8 mouse cellular contexts compared by ENCODE assay signal in the genomic region with DNA sequence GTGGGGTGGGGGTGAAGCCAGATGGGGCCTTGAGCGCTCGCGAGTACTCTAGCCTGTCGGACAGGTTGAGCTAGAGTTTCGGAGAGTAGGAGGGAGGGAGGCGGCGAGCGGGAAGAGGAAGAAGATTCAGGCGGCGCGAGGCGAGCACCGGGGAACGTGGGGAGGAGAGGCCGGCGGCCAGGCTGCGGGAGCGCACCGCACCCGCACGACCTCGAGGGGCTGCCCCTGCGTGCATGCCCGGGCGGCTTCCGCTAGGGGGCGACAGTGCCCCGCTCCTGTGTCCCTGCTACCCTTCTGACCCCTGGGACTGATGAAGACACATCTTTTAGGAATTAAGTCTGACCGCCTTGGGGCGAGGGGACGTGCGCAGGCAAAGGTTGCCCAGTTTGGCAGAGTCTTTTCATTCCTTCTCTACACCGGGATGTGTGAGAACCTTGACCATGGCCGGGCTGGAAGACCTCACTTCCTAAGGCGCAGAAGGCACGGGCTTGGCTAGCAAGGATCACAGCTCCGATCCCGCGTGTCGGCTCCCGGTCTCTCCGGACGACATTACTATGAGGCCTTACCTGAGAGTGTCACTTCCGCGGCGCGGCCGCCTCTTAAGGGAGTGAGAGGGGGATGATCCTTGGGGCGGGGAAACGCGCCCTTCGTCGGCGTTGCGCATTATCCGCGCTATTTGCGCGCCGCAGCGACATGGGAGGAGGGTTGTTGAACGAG. TPM values are rescaled to one million over a fixed set of nuclear protein-coding genes. Genes with fewer than 3 reads are reported as not detected.
DNase-seq lines count a peak whose midpoint lies in the region; ATAC-seq lines count a peak whose summit lies in the region.

No protein-coding gene starts in this region.

- no peaks in the 10 kb centered on the region for H3K9me3 ChIP-seq in heart, embryonic 12.5 days (replicated peaks)
- no peaks in the 10 kb centered on the region for H3K9me3 ChIP-seq in kidney, embryonic 14.5 days (ENCODE audit: control insufficient read depth, low read length)

- H3K27ac ChIP-seq in heart, embryonic 12.5 days (ENCODE audit: poor library complexity, severe bottlenecking) = no peak overlapping the region
- no peak overlapping the region for H3K27ac ChIP-seq in kidney, embryonic 14.5 days (ENCODE audit: low read depth, low read length)

- no peak overlapping the region for H3K9ac ChIP-seq in heart, embryonic 12.5 days
- H3K9ac ChIP-seq in kidney, embryonic 14.5 days (ENCODE audit: low read depth, low read length) = peak overlapping the region; percentile 2; the same call in 1 of the 2 replicates

- under 1% methylated on average over 58 of the region's 62 CpGs for WGBS in heart, embryonic 12.5 days
- under 1% methylated on average over 55 of the region's 62 CpGs for WGBS in kidney, embryonic 14.5 days

- no peak for ATAC-seq in heart, embryonic 12.5 days (ENCODE audit: insufficient number of reproducible peaks, low FRiP score)
- ATAC-seq in kidney, embryonic 14.5 days (ENCODE audit: low FRiP score, low TSS enrichment) = peak; percentile 17; the same call in 1 of the 2 replicates
- no peak for ATAC-seq in frontal cortex, adult (ENCODE audit: low TSS enrichment)

- peak; percentile 18 for DNase-seq in CD4-positive helper T cell, adult 2 months (ENCODE audit: low read depth, low spot score)
- DNase-seq in T-cell, adult 2 months (ENCODE audit: low spot score) = peak; percentile 9
- peak; percentile 75 for DNase-seq in embryo, embryonic 11.5 days (ENCODE audit: low read depth, low spot score)
- DNase-seq in lung, postnatal 10 days = peak; percentile 64
- DNase-seq in retina, postnatal 7 days (ENCODE audit: low read depth, low spot score) = peak; percentile 49

- peak overlapping the region; percentile 74 for H3K4me2 ChIP-seq in heart, embryonic 12.5 days
- peak overlapping the region; percentile 60 for H3K4me2 ChIP-seq in kidney, embryonic 14.5 days (replicated peaks; ENCODE audit: low read depth, low read length)

- peak overlapping the region; percentile 45 for H3K4me3 ChIP-seq in heart, embryonic 12.5 days
- H3K4me3 ChIP-seq in kidney, embryonic 14.5 days (ENCODE audit: low read length) = peak overlapping the region; percentile 43

- H3K27me3 ChIP-seq in heart, embryonic 12.5 days (replicated peaks) = peaks cover 96% of the 10 kb centered on the region
- peaks cover 93% of the 10 kb centered on the region for H3K27me3 ChIP-seq in kidney, embryonic 14.5 days (ENCODE audit: control insufficient read depth, insufficient read depth, low read length)

- H3K36me3 ChIP-seq in heart, embryonic 12.5 days = no peaks in the 10 kb centered on the region
- H3K36me3 ChIP-seq in kidney, embryonic 14.5 days (ENCODE audit: control insufficient read depth, insufficient read depth, low read length) = no peaks in the 10 kb centered on the region

- peaks cover 44% of the 10 kb centered on the region for H3K4me1 ChIP-seq in heart, embryonic 12.5 days (replicated peaks)
- peaks cover 9% of the 10 kb centered on the region for H3K4me1 ChIP-seq in kidney, embryonic 14.5 days (ENCODE audit: control insufficient read depth, insufficient read depth, low read length)

RNA-seq across cellular contexts. Expression of a gene that starts 1.1 kb away (rescaled TPM):
- polyA plus RNA-seq in heart, embryonic 12.5 days (2016; fragmentation: Nextera tagmentation; extraction: Ambion mirVana) = 0.10 TPM in 1 of 2 replicates, not detected in the other
- polyA plus RNA-seq in kidney, embryonic 14.5 days (2014; fragmentation: Nextera tagmentation; extraction: Ambion mirVana) = 0.60 and 0.66 TPM in 2 replicates

Comparison
In these comparisons a context has a peak if more than half of its experiments do, and no peak if none do; other contexts are left out.
1. DNase-seq: peak in every context shown above with its lines; median percentile 75 in embryo, embryonic 11.5 days; 64 in lung, postnatal 10 days; 49 in retina, postnatal 7 days; 18 in CD4-positive helper T cell, adult 2 months; 9 in T-cell, adult 2 months.